Comparison of ENCODE assay signal across 8 mouse cellular contexts in the genomic region with DNA sequence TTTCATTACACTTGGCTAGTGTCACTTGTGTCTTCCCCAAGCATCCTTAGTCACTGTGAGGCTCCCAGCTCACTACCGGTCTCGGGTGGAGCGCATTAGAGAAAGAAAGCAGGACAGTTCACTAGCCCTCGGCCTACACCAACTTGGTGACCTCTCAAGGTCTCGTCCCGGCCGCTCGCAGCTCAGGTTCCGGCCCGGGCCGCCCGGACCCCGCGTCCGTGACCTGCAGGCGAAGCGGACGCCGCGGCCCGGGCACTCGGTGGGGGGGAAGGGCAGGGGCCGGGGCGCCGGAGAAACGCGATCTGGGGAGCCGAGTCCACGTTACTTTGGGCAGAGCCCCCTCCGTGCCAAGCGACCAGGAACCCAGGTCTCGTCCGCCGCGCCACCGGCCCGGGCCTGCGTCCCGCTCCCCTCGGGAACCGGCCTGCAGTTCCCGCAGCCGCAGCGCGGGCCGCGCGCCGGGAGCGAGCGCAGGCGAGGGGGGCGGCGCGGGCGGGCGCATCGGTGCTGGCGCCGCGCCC. TPM values are rescaled to one million over a fixed set of nuclear protein-coding genes. Genes with fewer than 3 reads are reported as not detected.
DNase-seq lines count a peak whose midpoint lies in the region; ATAC-seq and TF ChIP-seq lines count a peak whose summit lies in the region.

No protein-coding gene starts in this region.

- H3K4me1 ChIP-seq in hindbrain, embryonic 12.5 days, result peaks cover 25% of the 10 kb centered on the region
- no peaks in the 10 kb centered on the region for H3K4me1 ChIP-seq in small intestine, adult 2 months (ENCODE audit: control insufficient read depth, insufficient read depth, insufficient read length, low read length)

- peaks cover 41% of the 10 kb centered on the region for H3K79me2 ChIP-seq in macrophage (ENCODE audit: inconsistent target)

- peak; percentile 68 for ATAC-seq in frontal cortex, adult (ENCODE audit: low TSS enrichment)
- ATAC-seq in hindbrain, embryonic 12.5 days (ENCODE audit: low FRiP score), result peak; percentile 77

- no peaks in the 10 kb centered on the region for H3K9me3 ChIP-seq in hindbrain, embryonic 12.5 days (replicated peaks)

- peak overlapping the region; percentile 84 for H3K4me2 ChIP-seq in hindbrain, embryonic 12.5 days (replicated peaks)

- H3K4me3 ChIP-seq in hindbrain, embryonic 12.5 days, result peak overlapping the region; percentile 95
- H3K4me3 ChIP-seq in macrophage (ENCODE audit: inconsistent target), result peak overlapping the region; percentile 40
- H3K4me3 ChIP-seq in small intestine, adult 2 months (ENCODE audit: low read depth, low read length), result peak overlapping the region; percentile 99

- no peak for TF ChIP-seq POLR2A in small intestine, adult 2 months (IDR thresholded peaks at IDR 0.05; ENCODE audit: low read depth, low read length)

- no peaks in the 10 kb centered on the region for H3K27me3 ChIP-seq in hindbrain, embryonic 12.5 days
- no peaks in the 10 kb centered on the region for H3K27me3 ChIP-seq in small intestine, adult 2 months (ENCODE audit: control insufficient read depth, insufficient read depth, low read length)

- under 1% methylated on average over 48 of the region's 61 CpGs for WGBS in hindbrain, embryonic 12.5 days
- WGBS in macrophage (ENCODE audit: missing documents), result 0% methylated on average over 46 of the region's 61 CpGs
- WGBS in small intestine, adult 2 months, result under 1% methylated on average over 60 of the region's 61 CpGs

- peak; percentile 3 for DNase-seq in ovary, adult 18-20 months (ENCODE audit: low spot score)
- DNase-seq in ovary, postnatal 36 days (ENCODE audit: low spot score), result no peak
- peak; percentile 47 for DNase-seq in c-Kit-negative CD71-positive TER-119-positive erythroid progenitor cells, embryonic 14.5 days (ENCODE audit: low read depth, low spot score)
- DNase-seq in left cerebral cortex, adult 8-10 months (ENCODE audit: low spot score in 2 of 2), result peak; percentile 6 to 11

- no peak for TF ChIP-seq CTCF in small intestine, adult 2 months (IDR thresholded peaks at IDR 0.05; ENCODE audit: extremely low read depth, insufficient read length, insufficient replicate concordance, low read depth, low read length)

- 0 out of 2 replicates have a peak, but pooled peaks cover 3% of the 10 kb centered on the region for H3K36me3 ChIP-seq in hindbrain, embryonic 12.5 days
- H3K36me3 ChIP-seq in macrophage (ENCODE audit: inconsistent target), result no peaks in the 10 kb centered on the region
- H3K36me3 ChIP-seq in small intestine, adult 2 months (ENCODE audit: control insufficient read depth, insufficient read depth, low read length), result no peaks in the 10 kb centered on the region

- peak overlapping the region; percentile 92 for H3K27ac ChIP-seq in hindbrain, embryonic 12.5 days
- H3K27ac ChIP-seq in macrophage, result peak overlapping the region; percentile 39
- H3K27ac ChIP-seq in small intestine, adult 2 months (ENCODE audit: insufficient read depth, low read depth, low read length), result no peak overlapping the region

- peak overlapping the region; percentile 97 for H3K9ac ChIP-seq in hindbrain, embryonic 12.5 days

RNA-seq across cellular contexts. Expression of gene Lin9, which starts 0.3 kb away (rescaled TPM):
- 20.1 and 24.8 TPM in 2 replicates for polyA plus RNA-seq in hindbrain, embryonic 12.5 days (2016; fragmentation: Nextera tagmentation; extraction: Ambion mirVana)
- total RNA-seq in left cerebral cortex, adult 8-10 months (2022), result 1 to 10 TPM; 2.9 to 4.4 (median 4.0) TPM
- 10 to 100 TPM; 18.8 to 58.4 (median 31.6) TPM for total RNA-seq in macrophage (2018; cell fraction: chromatin; rRNA removed)
- total RNA-seq in macrophage (2018; cell fraction: cytosol; rRNA removed), result 10 to 100 TPM in 4 of 26 experiments, 1 to 10 TPM in 22; 5.3 to 10.4 (median 8.3) TPM
- 10 to 100 TPM in 24 of 26 experiments, 1 to 10 TPM in 2; 9.1 to 41.2 (median 20.7) TPM for total RNA-seq in macrophage (2018; cell fraction: nucleus; rRNA removed)
- polyA plus RNA-seq in macrophage (2018), result 7.8 to 13.0 TPM (median 9.6 TPM) in 3 replicates
- 1.1 and 1.9 TPM in 2 replicates for polyA plus RNA-seq in small intestine, adult 2 months (2012; rRNA removed)

RNA-seq across cellular contexts. Expression of gene Mixl1, which starts 56.2 kb away (rescaled TPM):
- polyA plus RNA-seq in hindbrain, embryonic 12.5 days (2016; fragmentation: Nextera tagmentation; extraction: Ambion mirVana), result 0.09 and 0.18 TPM in 2 replicates
- not detected for total RNA-seq in left cerebral cortex, adult 8-10 months (2022)
- under 1 TPM in 1 of 26 experiments, not detected in 25; 0.36 TPM for total RNA-seq in macrophage (2018; cell fraction: chromatin; rRNA removed)
- under 1 TPM in 20 of 26 experiments, not detected in 6; 0.05 to 0.35 (median 0.12) TPM for total RNA-seq in macrophage (2018; cell fraction: cytosol; rRNA removed)
- total RNA-seq in macrophage (2018; cell fraction: nucleus; rRNA removed), result 1 to 10 TPM in 1 of 26 experiments, under 1 TPM in 8, not detected in 17; 0.17 to 1.3 (median 0.32) TPM
- 0.09 to 0.10 TPM in 2 of 3 replicates, not detected in the other for polyA plus RNA-seq in macrophage (2018)
- not detected in 2 replicates for polyA plus RNA-seq in small intestine, adult 2 months (2012; rRNA removed)

Comparison
In these comparisons a context has a peak if more than half of its experiments do, and no peak if none do; other contexts are left out.
1. H3K4me3 ChIP-seq: peak in every context shown above with its lines; median percentile 99 in small intestine, adult 2 months; 95 in hindbrain, embryonic 12.5 days; 40 in macrophage.